Mouse (Mus musculus): ENCODE measurements at regions not wholly inside any gene's neighbourhood (a gene's known extent, or its start where the extent isn't known, plus 50 kb on each side); places are given as distances from the start of the nearest gene placed in this dataset.

- DNase-seq (ENCODE audit: low spot score in 2 of 2) = no peak
Measured at GRCm38 (mm10) chr13:71506777-71507176, 456.7 kb downstream of the Irx1 start.

DNA sequence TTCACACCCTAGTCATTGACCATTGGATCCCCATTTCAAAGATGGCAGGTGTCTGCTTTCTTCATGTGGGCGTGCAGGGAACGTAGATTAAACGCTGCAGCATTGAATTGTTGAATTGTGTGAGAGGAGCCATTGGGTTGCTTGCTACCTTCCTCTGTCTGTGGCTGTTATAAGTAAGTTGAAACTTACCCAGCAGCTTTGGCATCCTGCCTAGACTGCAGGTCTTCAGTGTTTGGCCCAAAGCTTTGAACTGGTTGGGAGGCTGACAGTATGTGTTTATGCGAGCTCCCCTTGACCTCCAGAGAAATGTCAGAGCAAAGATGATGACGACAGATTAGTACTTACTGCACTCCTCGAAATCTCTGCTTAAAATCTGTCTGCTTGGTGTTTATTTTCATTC lies 473.8 kb downstream of the Irx1 start:
- DNase-seq (ENCODE audit: low spot score in 2 of 2) = no peak

DNA sequence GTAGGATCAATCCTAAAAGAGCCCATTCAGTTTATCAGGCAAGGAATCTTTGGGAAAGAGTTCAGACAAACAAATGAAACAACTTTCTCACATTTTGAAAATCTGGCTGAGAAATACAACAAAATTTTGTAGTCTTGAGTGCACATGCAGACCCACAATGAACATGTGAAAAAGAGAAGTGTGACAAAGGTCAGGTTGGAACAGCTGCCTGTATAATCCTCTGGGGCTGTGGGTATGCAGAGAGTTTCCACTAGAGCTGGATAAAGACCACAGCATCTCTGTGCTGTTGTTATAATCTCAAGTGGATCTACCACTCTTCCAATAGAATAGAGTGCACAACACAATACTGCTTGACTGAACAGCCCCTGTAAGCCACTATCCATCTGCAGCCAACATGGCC lies 482.3 kb downstream of the Irx1 start:
- DNase-seq (ENCODE audit: low spot score in 2 of 2) = no peak

- DNase-seq (ENCODE audit: low spot score in 2 of 2) = no peak
Measured at GRCm38 (mm10) chr13:71461552-71461951, 502.0 kb downstream of the Irx1 start.

DNA sequence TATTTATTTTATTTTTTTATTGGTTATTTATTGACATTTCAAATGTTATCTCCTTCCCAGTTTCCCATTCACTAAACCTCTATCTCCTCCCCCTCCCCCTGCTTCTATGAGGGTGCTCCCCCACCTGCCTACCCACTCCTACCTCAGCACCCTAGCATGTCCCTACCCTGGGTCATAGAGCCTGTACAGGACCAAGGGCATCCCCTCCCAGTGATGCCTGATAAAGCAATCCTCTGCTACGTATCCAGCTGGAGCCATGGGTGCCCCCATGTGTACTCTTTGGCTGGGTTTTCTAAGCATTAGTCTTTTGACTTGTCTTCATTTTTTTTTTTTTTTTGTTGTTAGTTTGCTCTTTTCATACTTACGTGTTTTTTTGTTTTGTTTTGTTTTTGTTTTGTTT lies 502.9 kb downstream of the Irx1 start:
- DNase-seq (ENCODE audit: low spot score in 2 of 2) = no peak

DNA sequence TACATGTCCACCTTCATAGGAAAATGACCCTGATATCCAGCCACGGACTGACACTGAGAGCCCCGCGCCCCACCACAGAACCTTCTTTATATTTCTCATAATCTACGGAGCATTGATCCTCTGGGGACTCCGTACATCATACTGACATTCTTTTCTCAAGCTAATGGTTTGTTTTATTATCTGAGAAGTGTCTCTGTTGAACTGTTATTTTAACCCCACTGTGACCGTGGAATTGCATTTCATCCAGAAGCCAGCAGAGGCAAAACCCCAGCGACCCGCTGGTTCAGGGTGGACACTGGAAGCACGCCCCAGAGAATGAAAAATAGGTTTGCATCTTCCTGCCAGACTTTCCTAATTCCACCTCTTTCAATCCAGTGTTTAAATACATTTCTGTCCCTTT lies 503.4 kb downstream of the Irx1 start:
- DNase-seq (ENCODE audit: low spot score in 2 of 2) = no peak

DNA sequence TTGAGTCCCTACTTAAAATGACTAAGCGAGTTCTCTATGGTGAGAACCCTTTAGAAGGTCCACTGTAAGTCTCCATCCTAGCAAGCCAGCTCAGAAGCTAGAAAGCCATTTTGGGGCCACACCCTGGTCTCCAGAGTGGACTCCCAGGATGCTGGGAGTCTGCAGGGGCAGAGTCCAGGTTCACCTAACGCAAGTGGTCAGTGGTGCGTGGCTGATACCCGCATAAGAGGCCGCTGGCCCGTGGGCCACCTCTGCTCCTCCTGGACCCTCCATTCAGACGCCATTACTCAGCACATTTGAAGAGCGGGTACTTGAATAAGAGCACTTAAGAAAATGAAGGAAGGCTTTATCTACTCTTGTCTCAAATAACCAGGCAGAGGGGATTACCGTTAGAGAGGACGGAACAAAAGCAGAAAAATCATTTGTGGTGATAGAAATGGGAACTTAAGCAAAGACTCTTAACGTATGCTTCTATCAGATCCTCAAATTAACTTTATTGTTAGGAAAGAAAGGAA lies 504.4 kb downstream of the Irx1 start:
- DNase-seq (ENCODE audit: low spot score in 2 of 2) = no peak

- DNase-seq (ENCODE audit: low spot score in 2 of 2) = peak; percentile 48 to 72
Measured at GRCm38 (mm10) chr13:71458061-71458935, 505.2 kb downstream of the Irx1 start.

GRCm38 (mm10) chr13:71457550-71457949 lies 506.0 kb downstream of the Irx1 start:
- DNase-seq (ENCODE audit: low spot score in 2 of 2) = no peak

- no peak for DNase-seq (ENCODE audit: low spot score in 2 of 2)
Measured at GRCm38 (mm10) chr13:71452258-71452657, 511.3 kb downstream of the Irx1 start.

DNA sequence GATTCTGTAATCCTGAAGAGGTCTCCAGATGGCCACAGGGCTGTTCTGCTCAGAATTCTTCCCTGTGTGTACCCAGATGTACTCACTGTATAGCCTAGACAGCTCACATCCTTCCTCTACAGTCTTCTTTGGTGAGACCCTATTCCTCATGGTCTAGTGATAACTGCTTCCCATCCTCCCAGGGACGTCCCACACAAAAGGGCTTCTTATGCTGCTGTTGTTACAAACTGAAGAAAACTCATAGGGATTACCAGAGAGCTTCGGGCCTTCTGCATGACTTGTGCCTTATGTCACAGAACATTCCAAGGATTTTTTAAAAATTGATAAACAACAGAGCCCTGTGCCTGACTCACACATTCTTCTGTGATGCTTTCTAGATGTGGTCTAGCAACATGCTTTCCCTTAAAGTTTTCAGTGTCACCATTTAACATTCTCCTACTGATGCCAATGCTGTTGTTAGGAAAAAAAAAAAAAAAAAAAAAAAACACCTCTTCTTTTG lies 525.9 kb downstream of the Irx1 start:
- no peak for DNase-seq (ENCODE audit: low spot score in 2 of 2)

GRCm38 (mm10) chr13:71403654-71404560 lies 559.6 kb downstream of the Irx1 start:
- no peak for DNase-seq (ENCODE audit: low spot score in 2 of 2)

DNA sequence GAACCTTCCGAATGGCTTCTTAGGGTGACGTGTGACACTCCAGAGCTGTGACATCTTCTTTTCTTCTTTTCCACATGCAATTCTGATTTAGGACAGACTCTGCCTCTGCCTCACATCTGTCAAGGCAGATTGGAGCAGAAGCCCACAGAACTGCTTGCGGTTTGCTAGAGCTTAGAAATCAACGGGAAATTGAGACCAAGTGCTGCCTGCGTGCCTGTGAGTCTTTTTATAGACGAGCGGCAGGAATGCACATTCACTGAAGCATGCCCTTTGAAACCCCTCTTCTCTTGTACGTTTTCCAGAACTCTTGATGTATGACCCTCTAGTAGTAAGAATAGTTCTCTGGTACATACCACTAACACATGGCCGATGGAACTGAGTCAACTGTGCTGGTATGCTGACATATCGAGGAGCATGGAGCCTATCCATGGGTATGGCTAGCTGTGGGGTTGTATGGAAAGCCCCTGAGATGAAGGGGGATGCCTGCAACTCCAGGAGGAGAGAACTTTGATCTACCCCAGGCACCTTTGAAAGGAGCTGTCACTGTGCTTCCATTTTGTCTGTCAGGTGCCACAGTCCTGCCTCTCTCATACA lies 552.2 kb upstream of the Adamts16 start:
- no peak for DNase-seq (ENCODE audit: low spot score in 2 of 2)

DNA sequence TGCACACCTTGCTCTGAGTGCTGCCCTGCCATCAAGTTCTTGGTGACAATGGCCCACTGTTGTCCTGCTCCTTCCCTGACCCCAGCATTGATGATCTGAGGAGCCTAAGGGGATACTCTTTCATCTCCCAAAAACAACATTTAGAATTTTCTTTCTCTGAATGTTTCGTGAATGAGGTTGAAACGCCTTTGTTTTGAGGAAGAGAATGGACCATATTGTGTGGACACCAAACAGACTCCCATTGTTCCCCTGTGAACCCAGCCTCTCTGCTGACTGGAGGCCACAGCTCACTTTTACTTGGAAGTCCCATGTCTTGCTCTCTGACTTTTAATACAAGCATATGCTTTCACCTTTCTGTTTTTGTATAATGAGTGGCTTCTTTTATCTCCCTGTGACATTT lies 537.0 kb upstream of the Adamts16 start:
- no peak for DNase-seq (ENCODE audit: low spot score in 2 of 2)

DNA sequence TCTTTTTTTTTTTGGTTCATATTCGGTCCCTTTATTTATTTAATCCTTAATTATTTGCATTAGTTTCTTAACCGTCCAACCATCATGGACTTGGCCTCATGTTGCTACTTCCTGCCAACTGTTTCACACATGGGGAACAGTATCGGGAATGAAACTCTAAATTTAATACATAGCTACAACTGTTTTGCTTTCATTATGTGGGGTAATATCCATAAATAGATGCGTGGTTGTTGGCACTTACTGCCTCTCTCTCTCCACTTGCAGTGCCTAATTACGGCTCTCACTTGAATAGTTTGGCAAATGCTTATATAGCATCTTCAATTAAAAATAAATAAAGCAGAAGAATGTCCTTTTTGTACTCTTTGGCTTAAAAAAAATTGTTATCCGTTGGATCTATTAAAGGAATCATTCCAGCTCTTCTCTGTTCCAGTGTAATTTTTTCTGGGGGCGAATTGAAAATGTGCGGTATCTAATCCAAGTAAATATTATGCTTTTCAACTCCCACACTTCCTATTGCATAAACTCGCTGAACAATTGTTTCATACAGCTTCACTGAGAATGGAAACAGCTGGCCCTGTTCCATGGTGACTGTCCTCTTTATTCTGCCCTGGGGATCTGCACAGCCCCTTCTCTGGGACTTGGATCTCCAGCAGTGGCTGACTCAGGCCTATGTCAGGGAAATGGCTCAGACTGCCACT lies 534.4 kb upstream of the Adamts16 start:
- DNase-seq (ENCODE audit: low spot score in 2 of 2) = no peak

DNA sequence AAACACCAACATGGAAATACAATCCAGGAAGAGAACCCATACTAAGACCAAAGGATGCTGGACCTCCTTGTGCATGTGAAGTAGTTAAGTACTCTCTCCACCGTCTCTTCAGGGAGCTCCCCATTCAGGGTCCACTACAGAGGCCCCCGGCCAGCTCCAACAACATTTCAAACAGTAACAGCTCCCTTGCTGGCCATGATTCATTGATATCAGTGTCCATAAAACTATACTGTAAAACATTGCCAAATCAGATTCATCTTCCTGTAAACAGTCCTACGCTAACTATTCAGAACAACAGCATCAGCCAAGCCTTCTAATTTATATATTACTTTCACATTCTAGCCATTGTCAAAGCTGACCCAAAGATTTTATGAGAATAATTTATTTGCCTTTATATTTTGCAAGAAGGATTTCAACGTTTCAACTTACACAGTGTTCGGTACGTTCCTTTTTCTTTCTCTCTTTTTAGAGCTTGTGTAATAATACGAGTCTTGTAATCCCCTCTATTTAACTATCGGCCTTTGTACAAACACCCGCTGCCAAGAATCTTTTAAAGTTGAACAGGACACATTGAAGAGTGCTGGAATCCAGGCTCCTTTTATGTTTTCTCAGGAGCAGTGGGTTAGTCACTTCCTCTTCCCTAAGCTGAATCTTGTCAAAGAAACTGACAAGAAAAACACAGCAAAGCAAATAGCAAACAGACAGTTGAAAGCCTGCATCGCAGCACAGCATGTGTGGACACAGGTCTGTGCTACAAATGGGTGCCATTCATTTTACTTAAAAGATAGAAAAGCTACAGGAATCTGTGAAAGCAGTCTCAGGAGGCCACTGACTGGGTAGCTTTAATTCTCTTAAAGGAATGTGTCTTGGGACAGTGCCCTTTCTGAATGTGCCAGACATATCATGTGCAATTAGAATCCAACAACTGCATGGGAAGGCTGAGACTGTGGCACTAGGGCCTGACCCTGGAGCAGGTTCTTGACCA lies 531.4 kb upstream of the Adamts16 start:
- no peak for DNase-seq (ENCODE audit: low spot score in 2 of 2)

GRCm38 (mm10) chr13:71369832-71370231 lies 528.2 kb upstream of the Adamts16 start:
- DNase-seq (ENCODE audit: low spot score in 2 of 2) = no peak

DNA sequence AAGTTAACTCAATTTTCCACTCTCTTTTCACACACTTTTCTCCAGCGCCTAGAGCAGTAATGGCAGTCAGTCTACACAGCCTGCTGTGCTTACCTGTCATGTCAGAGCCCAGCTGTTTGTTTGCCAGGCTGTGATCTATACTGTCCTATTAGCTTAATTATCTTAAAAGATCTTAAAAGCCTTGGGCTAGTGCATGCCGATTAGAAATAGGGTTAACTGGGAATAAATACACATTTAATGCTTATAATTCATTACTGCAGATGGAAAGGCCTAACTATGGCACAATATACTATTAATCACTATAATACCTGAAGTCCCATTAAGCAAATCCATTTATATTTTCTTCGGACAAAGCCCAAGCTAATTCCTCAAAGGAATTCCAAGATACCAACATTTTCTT lies 523.6 kb upstream of the Adamts16 start:
- DNase-seq (ENCODE audit: low spot score in 2 of 2) = no peak

GRCm38 (mm10) chr13:71362311-71362710 lies 520.7 kb upstream of the Adamts16 start:
- no peak for DNase-seq (ENCODE audit: low spot score in 2 of 2)

- DNase-seq (ENCODE audit: low spot score in 2 of 2) = no peak
Measured at GRCm38 (mm10) chr13:71359112-71359511, 517.5 kb upstream of the Adamts16 start.

Measured in urinary bladder, postnatal 4 days (tissue).